Mouse (Mus musculus) testis, adult 2 months (tissue): ENCODE results near the gene Lgals1. TPM values are rescaled to one million over a fixed set of nuclear protein-coding genes. Genes with fewer than 3 reads are reported as not detected.

Source experiments
- H3K27ac ChIP-seq: fragments of 200-500 bp; 2 replicates; pipeline ENCODE4 v1.5.1; 2012; ENCODE audit warnings: low read depth, low read length; ENCODE audit not compliant: control insufficient read depth, insufficient read depth
- H3K27me3 ChIP-seq: fragments of 200-500 bp; 2 replicates; pipeline ENCODE4 v1.6.1; 2012; ENCODE audit warnings: mild to moderate bottlenecking, low read length, moderate library complexity; ENCODE audit not compliant: control insufficient read depth, insufficient read depth
- H3K36me3 ChIP-seq: fragments of 200-500 bp; 2 replicates; pipeline ENCODE4 v1.6.1; 2012; ENCODE audit warnings: mild to moderate bottlenecking, low read length; ENCODE audit not compliant: control insufficient read depth, insufficient read depth
- H3K4me1 ChIP-seq: fragments of 200-500 bp; 2 replicates; pipeline ENCODE4 v1.6.1; 2012; ENCODE audit warnings: low read length; ENCODE audit not compliant: control insufficient read depth, insufficient read depth
- H3K4me3 ChIP-seq: fragments of 200-500 bp; 2 replicates; pipeline ENCODE4 v1.5.1; 2012; ENCODE audit warnings: low read depth, mild to moderate bottlenecking, low read length, moderate library complexity, mixed read lengths; ENCODE audit not compliant: control insufficient read depth
- CTCF ChIP-seq: fragments of 200-500 bp; IDR thresholded peaks from 2 replicates; pipeline ENCODE4 v1.5.1; 2012; ENCODE audit warnings: low read depth, mild to moderate bottlenecking, inconsistent platforms, low read length, moderate library complexity; ENCODE audit not compliant: control insufficient read depth, insufficient read depth, insufficient replicate concordance
- POLR2A ChIP-seq: fragments of 200-500 bp; IDR thresholded peaks from 2 replicates; pipeline ENCODE4 v1.6.1; 2012; ENCODE audit warnings: low read depth, mild to moderate bottlenecking, inconsistent platforms, low read length, moderate library complexity; ENCODE audit not compliant: control insufficient read depth
- polyA plus RNA-seq: library from polyadenylated mRNA; depleted of rRNA; stranded (reverse); fragments of >200 nt; gene quantifications from 2 replicates; pipeline ENCODE4 v1.2.3, GENCODE M21; 2012

The Lgals1 gene
- polyA plus RNA-seq, 1 experiment, result 92.0 TPM

DNA sequence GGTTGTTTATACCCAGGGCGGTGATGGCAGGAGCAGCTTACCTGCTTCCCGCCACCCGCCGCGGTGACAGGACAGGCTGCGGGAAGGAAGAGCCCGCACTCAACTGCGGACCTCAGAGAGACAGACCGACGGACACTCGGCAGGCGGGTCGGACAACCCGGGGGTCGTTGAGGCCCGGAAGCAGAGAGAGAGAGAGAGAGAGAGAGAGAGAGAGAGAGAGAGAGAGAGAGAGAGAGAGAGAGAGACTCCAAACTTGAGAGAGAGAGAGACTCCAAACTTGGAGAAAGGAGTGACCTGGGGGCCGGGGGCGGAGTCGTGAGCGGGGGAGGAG, 27.2 kb upstream of the Lgals1 start, which contains the start of gene Gm49510:
TSS of gene Gm49510 (plus strand) at position 259 of the 331 bp plus-strand sequence.
- H3K4me1 ChIP-seq, result peaks cover 11% of the 10 kb centered on the region
- no peaks in the 10 kb centered on the region for H3K27me3 ChIP-seq
- peak within 1 kb of the TSS; percentile 26; the same call in 1 of the 2 replicates for H3K27ac ChIP-seq

DNA sequence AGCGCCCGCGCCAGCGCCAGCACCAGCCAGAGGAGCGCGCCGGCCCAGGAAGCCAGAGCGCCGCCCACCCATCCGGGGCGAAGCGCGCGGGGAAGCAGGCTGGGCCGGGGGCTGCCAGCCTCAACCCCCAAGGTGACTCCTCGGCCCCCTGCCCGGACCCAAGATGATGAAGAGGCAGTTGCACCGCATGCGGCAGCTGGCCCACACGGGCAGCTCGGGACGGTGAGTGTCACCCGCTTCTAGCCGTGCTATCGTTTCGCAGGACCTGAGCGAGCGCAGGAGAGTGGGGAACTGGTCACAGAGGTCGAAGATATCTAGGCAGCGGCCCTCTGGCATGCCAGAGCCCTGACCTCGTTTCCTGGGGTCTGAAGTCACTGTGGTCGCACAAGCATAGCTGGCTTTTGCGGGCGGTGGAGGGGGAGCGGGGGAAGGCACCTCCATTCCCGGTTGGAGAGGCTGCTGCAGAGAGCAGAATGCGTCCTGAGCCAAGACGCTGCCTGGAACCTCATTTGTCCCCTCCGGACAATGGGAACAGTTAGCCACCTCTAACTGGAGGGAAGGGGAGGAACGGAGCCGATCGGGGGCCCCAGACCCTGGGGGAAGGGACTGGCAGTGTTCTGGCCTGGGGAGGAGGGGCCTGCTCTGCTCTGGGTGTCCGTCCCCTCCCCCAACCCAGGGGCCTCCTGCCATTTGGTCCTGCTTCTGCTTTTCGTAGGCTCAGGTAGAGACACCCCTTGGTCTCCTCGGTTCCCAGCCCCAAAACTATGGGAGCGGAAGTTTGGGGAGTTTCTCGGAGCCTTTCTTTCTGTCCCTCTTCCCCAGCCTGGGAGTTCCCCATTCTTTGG, 26.6 kb upstream of the Lgals1 start, which contains the start of gene Sh3bp1:
TSS of gene Sh3bp1 (plus strand) at position 29 of the 845 bp plus-strand sequence.
- Histone ChIP-seq H3K4me1 (peaks cover 9% of the 10 kb centered on the region), H3K27me3 (no peaks in the 10 kb centered on the region), H3K36me3 (no peaks in the 10 kb centered on the region), H3K27ac (peak within 1 kb of the TSS; percentile 26; the same call in 1 of the 2 replicates), H3K4me3 (peak within 1 kb of the TSS; percentile 64)
- TF ChIP-seq CTCF, result no peak
- no peak for TF ChIP-seq POLR2A

More for the DNA sequence above, 27.2 kb upstream of the Lgals1 start, which contains the start of gene Gm49510:
- Histone ChIP-seq H3K36me3 (no peaks in the 10 kb centered on the region; the same call in 1 of the 2 replicates), H3K4me3 (peak within 1 kb of the TSS; percentile 64)
- no peak for TF ChIP-seq POLR2A
- no peak for TF ChIP-seq CTCF

GRCm38 (mm10) chr15:78900585-78901421, 25.7 kb upstream of the Lgals1 start:
- TF ChIP-seq POLR2A, result no peak
- no peak for TF ChIP-seq CTCF
- H3K36me3 ChIP-seq, result no peaks in the 10 kb centered on the region
- no peak overlapping the region for H3K4me3 ChIP-seq
- H3K27me3 ChIP-seq, result no peaks in the 10 kb centered on the region
- H3K4me1 ChIP-seq, result peaks cover 9% of the 10 kb centered on the region
- H3K27ac ChIP-seq, result no peak overlapping the region

GRCm38 (mm10) chr15:78901422-78901789, 25.1 kb upstream of the Lgals1 start:
- Histone ChIP-seq H3K4me1 (peaks cover 9% of the 10 kb centered on the region), H3K4me3 (no peak overlapping the region), H3K36me3 (no peaks in the 10 kb centered on the region), H3K27me3 (no peaks in the 10 kb centered on the region), H3K27ac (no peak overlapping the region)
- TF ChIP-seq POLR2A (no peak), CTCF (no peak; the same call in 1 of the 2 replicates)

GRCm38 (mm10) chr15:78903243-78903642, 23.3 kb upstream of the Lgals1 start:
- H3K27ac ChIP-seq, result no peak overlapping the region
- no peaks in the 10 kb centered on the region for H3K36me3 ChIP-seq
- H3K4me1 ChIP-seq, result peaks cover 9% of the 10 kb centered on the region
- H3K4me3 ChIP-seq, result no peak overlapping the region
- TF ChIP-seq CTCF (peak; percentile 83), POLR2A (no peak)
- no peaks in the 10 kb centered on the region for H3K27me3 ChIP-seq

- Histone ChIP-seq H3K36me3 (no peaks in the 10 kb centered on the region), H3K4me1 (no peaks in the 10 kb centered on the region; the same call in none of the 2 replicates), H3K4me3 (no peak overlapping the region), H3K27ac (no peak overlapping the region), H3K27me3 (no peaks in the 10 kb centered on the region)
- TF ChIP-seq POLR2A, result no peak
- no peak for TF ChIP-seq CTCF
Observed at GRCm38 (mm10) chr15:78908399-78908798, 18.1 kb upstream of the Lgals1 start.

DNA sequence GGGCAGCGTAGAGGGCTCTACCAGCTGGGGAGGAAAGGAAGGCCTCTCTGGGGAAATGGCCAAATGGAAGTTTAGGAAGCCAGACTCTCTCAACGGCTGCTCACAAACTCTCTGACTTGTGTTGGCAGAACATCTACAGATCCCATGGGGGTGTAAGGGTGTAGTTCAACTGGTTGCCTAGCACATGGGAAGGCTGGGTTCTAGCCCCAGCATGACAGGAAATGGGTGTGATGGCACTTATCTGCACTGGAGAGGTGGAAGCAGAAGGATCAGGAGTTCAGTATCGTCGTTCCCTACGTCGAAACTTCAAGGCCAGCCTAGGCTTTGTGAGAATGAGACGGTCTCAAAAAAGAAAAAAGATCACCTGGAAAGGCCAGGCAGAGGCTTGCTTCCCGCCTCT, 17.5 kb upstream of the Lgals1 start:
- H3K36me3 ChIP-seq, result no peaks in the 10 kb centered on the region
- H3K4me1 ChIP-seq, result no peaks in the 10 kb centered on the region; the same call in 1 of the 2 replicates

More for the DNA sequence above, 17.5 kb upstream of the Lgals1 start:
- no peaks in the 10 kb centered on the region for H3K27me3 ChIP-seq
- H3K4me3 ChIP-seq, result no peak overlapping the region
- TF ChIP-seq CTCF, result no peak
- TF ChIP-seq POLR2A, result no peak
- H3K27ac ChIP-seq, result no peak overlapping the region
